Mouse (Mus musculus) gastrocnemius, adult 2 months (tissue): ENCODE results near the gene Gm49403. TPM values are rescaled to one million over a fixed set of nuclear protein-coding genes. Genes with fewer than 3 reads are reported as not detected.
"Not testable (repeated sequence)": the region's sequence is repeated elsewhere in the genome, so short reads cannot be mapped to it uniquely, and the experiment has no call there.

ENCODE experiments used
- DNase-seq: peaks from one replicate; pipeline ENCODE4 v3.0.0; 2022
- H3K27ac ChIP-seq: fragments of 200-600 bp; 2 replicates; pipeline ENCODE4 v1.8.1; 2022; ENCODE audit warnings: mild to moderate bottlenecking
- H3K4me3 ChIP-seq: fragments of 200-600 bp; 2 replicates; pipeline ENCODE4 v1.8.1; 2022; ENCODE audit warnings: mild to moderate bottlenecking, moderate library complexity
- CTCF ChIP-seq: fragments of 200-600 bp; IDR thresholded peaks from 2 replicates; pipeline ENCODE4 v1.8.1; 2022; ENCODE audit warnings: antibody characterized with exemption, mild to moderate bottlenecking, moderate library complexity
- intact Hi-C: fragments of 180-260 bp; cut with DNase I; formaldehyde crosslinking; loops from one replicate; pipeline ENCODE4 v1.15.1; 2025
- total RNA-seq, 2 experiments: library from RNA; stranded (reverse); gene quantifications; 2 replicates each; pipeline ENCODE4 v1.2.3; 2021

Gene Gm49403
- total RNA-seq, 2 experiments from 2014 or later: not detected

GRCm38 (mm10) chr19:8851639-8852038 is 32.1 kb upstream of the Gm49403 start:
- H3K4me3 ChIP-seq: peak overlapping the region; percentile 67
- no peak for TF ChIP-seq CTCF

GRCm38 (mm10) chr19:8852236-8852928 is 31.3 kb upstream of the Gm49403 start:
- intact Hi-C loops: no loop called here
- no peak for TF ChIP-seq CTCF
- DNase-seq: peak; percentile 81

More at GRCm38 (mm10) chr19:8851639-8852038, 32.1 kb upstream of the Gm49403 start:
- DNase-seq: no peak
- intact Hi-C loops: no loop called here
- H3K27ac ChIP-seq: peak overlapping the region; percentile 88

GRCm38 (mm10) chr19:8853117-8853516 is 30.6 kb upstream of the Gm49403 start:
- no peak for TF ChIP-seq CTCF
- DNase-seq: no peak
- Histone ChIP-seq H3K27ac (no peak overlapping the region), H3K4me3 (peak overlapping the region; percentile 67)
- intact Hi-C loops: no loop called here

More at GRCm38 (mm10) chr19:8852236-8852928, 31.3 kb upstream of the Gm49403 start:
- H3K4me3 ChIP-seq: peak overlapping the region; percentile 67
- peak overlapping the region; percentile 88 for H3K27ac ChIP-seq

GRCm38 (mm10) chr19:8857689-8858088 is 26.0 kb upstream of the Gm49403 start:
- H3K27ac ChIP-seq: no peak overlapping the region
- DNase-seq: peak; percentile 62
- H3K4me3 ChIP-seq: no peak overlapping the region
- TF ChIP-seq CTCF: peak; percentile 79
- intact Hi-C loops: loop anchor here (1.0 kb wide), 1 partner anchor 253 kb away; no protein-coding TSS in a partner anchor

DNA sequence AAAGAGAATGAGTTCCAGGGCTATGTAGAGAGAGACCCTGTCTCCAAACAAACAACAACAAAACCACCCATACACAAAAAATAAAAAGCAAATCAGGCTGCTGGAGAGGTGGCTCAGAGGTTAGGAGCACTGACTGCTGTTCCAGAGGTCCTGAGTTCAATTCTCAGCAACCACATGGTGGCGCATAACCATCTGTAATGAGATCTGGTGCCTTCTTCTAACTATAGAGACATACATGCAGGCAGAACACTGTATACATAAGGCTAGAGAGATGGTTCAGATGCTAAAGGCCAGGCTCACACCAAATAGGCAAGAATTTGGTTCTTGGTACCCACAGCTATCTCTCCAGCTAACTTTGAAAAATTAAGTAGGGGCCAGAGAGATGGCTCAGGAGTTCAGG is 24.7 kb upstream of the Gm49403 start:
- intact Hi-C loops: no loop called here
- H3K4me3 ChIP-seq: no peak overlapping the region
- DNase-seq: no peak
- TF ChIP-seq CTCF: peak; percentile 54
- H3K27ac ChIP-seq: no peak overlapping the region

- no peak for TF ChIP-seq CTCF
- Histone ChIP-seq H3K27ac (no peak overlapping the region), H3K4me3 (no peak overlapping the region)
- intact Hi-C loops: no loop called here
- no peak for DNase-seq
Measured at GRCm38 (mm10) chr19:8864265-8864664, 19.5 kb upstream of the Gm49403 start.

GRCm38 (mm10) chr19:8870381-8870780 is 13.3 kb upstream of the Gm49403 start:
- Histone ChIP-seq H3K27ac (peak overlapping the region; percentile 94), H3K4me3 (peak overlapping the region; percentile 94)

GRCm38 (mm10) chr19:8870838-8871237 is 12.9 kb upstream of the Gm49403 start:
- DNase-seq: no peak
- TF ChIP-seq CTCF: no peak
- peak overlapping the region; percentile 94 for H3K27ac ChIP-seq
- intact Hi-C loops: loop anchor here (1.0 to 2.0 kb wide), 2 partner anchors 28 to 97 kb away; partner anchors contain the start of gene Ganab
- H3K4me3 ChIP-seq: peak overlapping the region; percentile 94

More at GRCm38 (mm10) chr19:8870381-8870780, 13.3 kb upstream of the Gm49403 start:
- intact Hi-C loops: loop anchor here (2.0 kb wide), 1 partner anchor 28 kb away; the partner anchor contains the start of gene Ganab
- not testable (repeated sequence) for DNase-seq

DNA sequence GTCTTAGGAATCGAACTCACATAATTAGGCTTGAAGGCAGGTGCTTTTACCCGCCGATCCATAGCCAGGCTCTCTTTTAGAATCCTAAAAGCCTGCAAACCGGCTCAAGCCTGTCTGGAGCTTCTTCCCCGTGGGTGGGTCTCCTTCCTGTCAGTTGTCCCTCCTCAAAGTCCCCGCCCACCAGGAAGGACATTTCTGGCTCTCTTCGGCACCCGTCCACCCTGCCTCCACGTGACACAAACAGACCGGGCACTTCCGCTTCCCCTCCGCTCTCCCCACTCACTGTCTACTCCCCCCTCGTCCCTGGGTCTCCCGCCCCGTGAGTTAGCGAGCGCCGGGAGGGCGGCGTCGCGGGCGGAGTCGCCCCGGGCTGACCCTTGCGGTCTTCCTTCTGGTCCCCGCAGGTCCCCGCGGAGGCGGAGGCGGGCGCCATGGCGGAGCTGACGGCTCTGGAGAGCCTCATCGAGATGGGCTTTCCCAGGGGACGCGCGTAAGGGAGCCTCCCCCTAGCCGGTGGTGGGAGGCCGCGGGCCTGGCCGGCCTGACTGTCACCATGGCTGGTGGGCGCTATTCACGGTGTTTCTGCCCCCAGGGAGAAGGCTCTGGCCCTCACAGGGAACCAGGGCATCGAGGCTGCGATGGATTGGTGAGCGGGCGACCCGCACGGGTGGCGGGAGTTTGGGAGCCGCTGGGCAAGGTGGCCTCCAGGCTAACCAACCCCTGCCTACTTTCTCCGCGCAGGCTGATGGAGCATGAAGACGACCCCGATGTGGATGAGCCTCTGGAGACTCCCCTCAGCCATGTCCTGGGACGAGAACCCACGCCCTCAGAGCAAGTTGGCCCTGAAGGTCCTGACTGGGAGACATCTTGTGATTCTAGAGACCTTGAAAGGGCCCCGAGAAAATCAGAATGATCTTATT is 12.2 kb upstream of the Gm49403 start, which contains the start of gene Ubxn1:
Gene Ubxn1 (plus strand): TSS at position 230 of the 920 bp plus-strand sequence.
- Histone ChIP-seq H3K27ac (peak within 1 kb of the TSS; percentile 94), H3K4me3 (peak within 1 kb of the TSS; percentile 94)
- intact Hi-C loops: loop anchor here (1.0 to 2.0 kb wide), 2 partner anchors 27 to 97 kb away; partner anchors contain the start of gene Ganab
- DNase-seq: peak; percentile 98
- TF ChIP-seq CTCF: no peak; the same call in 1 of the 2 replicates

GRCm38 (mm10) chr19:8872266-8872840 is 11.4 kb upstream of the Gm49403 start:
- DNase-seq: no peak
- peak overlapping the region; percentile 94 for H3K27ac ChIP-seq
- H3K4me3 ChIP-seq: peak overlapping the region; percentile 94
- intact Hi-C loops: no loop called here
- TF ChIP-seq CTCF: no peak

GRCm38 (mm10) chr19:8875031-8875430 is 8.7 kb upstream of the Gm49403 start:
- TF ChIP-seq CTCF: no peak
- peak overlapping the region; percentile 94 for H3K27ac ChIP-seq
- DNase-seq: peak; percentile 65
- H3K4me3 ChIP-seq: peak overlapping the region; percentile 20
- intact Hi-C loops: no loop called here
